8 mouse cellular contexts compared by ENCODE assay signal in the genomic region with DNA sequence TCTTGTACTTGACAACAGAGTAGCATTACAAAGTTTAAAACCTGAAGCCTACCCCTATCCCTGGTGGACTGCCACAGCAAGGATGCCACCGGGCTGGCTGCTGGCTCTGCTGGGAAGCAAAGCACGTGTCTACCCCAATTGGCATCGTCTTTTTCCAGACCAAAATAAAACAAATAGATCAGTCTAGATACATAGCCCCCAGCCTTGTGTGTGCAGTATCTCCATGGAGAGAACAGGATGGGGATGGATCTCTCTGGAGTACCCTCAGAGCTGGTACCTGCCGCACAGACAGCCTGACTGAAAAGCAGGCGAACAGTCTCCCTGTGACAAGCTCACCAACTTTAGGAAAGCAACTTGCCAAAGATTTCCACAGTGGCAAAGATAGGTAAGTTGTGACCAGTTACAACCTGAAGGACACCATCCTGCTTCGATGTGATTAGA. TPM values are rescaled to one million over a fixed set of nuclear protein-coding genes. Genes with fewer than 3 reads are reported as not detected.
A peak's percentile ranks its signal among the peaks of the same experiment; 100 is the strongest.
DNase-seq lines count a peak whose midpoint lies in the region; ATAC-seq and TF ChIP-seq lines count a peak whose summit lies in the region.

No protein-coding gene starts in this region.

- peak overlapping the region; percentile 70 for H3K4me2 ChIP-seq in kidney, embryonic 16.5 days (replicated peaks; ENCODE audit: low read depth, low read length)
- H3K4me2 ChIP-seq in embryonic facial prominence, embryonic 15.5 days (replicated peaks), result peak overlapping the region; percentile 44
- H3K4me2 ChIP-seq in hindbrain, embryonic 13.5 days, result peak overlapping the region; percentile 81
- H3K4me2 ChIP-seq in midbrain, postnatal 0 days (ENCODE audit: low read depth, low read length, poor library complexity, severe bottlenecking), result peak overlapping the region; percentile 33

- H3K27me3 ChIP-seq in kidney, embryonic 16.5 days (ENCODE audit: insufficient read depth, low read length), result no peaks in the 10 kb centered on the region
- H3K27me3 ChIP-seq in embryonic facial prominence, embryonic 15.5 days, result peaks cover 4% of the 10 kb centered on the region; the same call in 1 of the 2 replicates
- H3K27me3 ChIP-seq in hindbrain, embryonic 13.5 days, result no peaks in the 10 kb centered on the region
- no peaks in the 10 kb centered on the region for H3K27me3 ChIP-seq in midbrain, postnatal 0 days (ENCODE audit: insufficient read depth, low read length)

- no peak for DNase-seq in kidney, postnatal 14 days
- no peak for DNase-seq in midbrain, postnatal 0 days (ENCODE audit: low spot score)
- no peak for DNase-seq in cerebellum, adult 8-10 months
- no peak for DNase-seq in right cerebral cortex, adult 18-20 months

- peak overlapping the region; percentile 45 for H3K9ac ChIP-seq in kidney, embryonic 16.5 days (replicated peaks; ENCODE audit: low read length)
- H3K9ac ChIP-seq in embryonic facial prominence, embryonic 15.5 days, result peak overlapping the region; percentile 28; the same call in 1 of the 2 replicates
- peak overlapping the region; percentile 59 for H3K9ac ChIP-seq in hindbrain, embryonic 13.5 days
- peak overlapping the region; percentile 36; the same call in 1 of the 2 replicates for H3K9ac ChIP-seq in midbrain, postnatal 0 days (replicated peaks; ENCODE audit: low read length, poor library complexity, severe bottlenecking)

- H3K36me3 ChIP-seq in kidney, embryonic 16.5 days (ENCODE audit: insufficient read depth, low read length), result no peaks in the 10 kb centered on the region
- no peaks in the 10 kb centered on the region for H3K36me3 ChIP-seq in embryonic facial prominence, embryonic 15.5 days
- no peaks in the 10 kb centered on the region for H3K36me3 ChIP-seq in hindbrain, embryonic 13.5 days
- no peaks in the 10 kb centered on the region for H3K36me3 ChIP-seq in midbrain, postnatal 0 days (ENCODE audit: insufficient read depth, low read length)

- TF ChIP-seq CTCF in midbrain, postnatal 0 days (IDR thresholded peaks at IDR 0.05), result no peak

- no peak for ATAC-seq in kidney, embryonic 16.5 days (ENCODE audit: low FRiP score, low TSS enrichment)
- no peak for ATAC-seq in embryonic facial prominence, embryonic 15.5 days (ENCODE audit: insufficient number of reproducible peaks, low FRiP score, low TSS enrichment, low read depth)
- no peak for ATAC-seq in hindbrain, embryonic 13.5 days (ENCODE audit: low FRiP score)
- no peak for ATAC-seq in midbrain, postnatal 0 days (ENCODE audit: low FRiP score)
- no peak for ATAC-seq in monocyte, adult 5-6 weeks (replicated peaks; ENCODE audit: insufficient number of reproducible peaks, low FRiP score, low TSS enrichment, poor library complexity, severe bottlenecking)

- peak overlapping the region; percentile 26 for H3K4me3 ChIP-seq in kidney, embryonic 16.5 days (ENCODE audit: low read length)
- peak overlapping the region; percentile 28; the same call in 1 of the 2 replicates for H3K4me3 ChIP-seq in embryonic facial prominence, embryonic 15.5 days (replicated peaks)
- H3K4me3 ChIP-seq in hindbrain, embryonic 13.5 days, result peak overlapping the region; percentile 23
- H3K4me3 ChIP-seq in midbrain, postnatal 0 days (ENCODE audit: low read depth, low read length), result no peak overlapping the region

- 62% methylated on average over 6 of the region's 6 CpGs for WGBS in kidney, embryonic 16.5 days
- WGBS in embryonic facial prominence, embryonic 15.5 days, result 31% methylated on average over 6 of the region's 6 CpGs
- 23% methylated on average over 6 of the region's 6 CpGs for WGBS in hindbrain, embryonic 13.5 days
- 37% methylated on average over 6 of the region's 6 CpGs for WGBS in midbrain, postnatal 0 days

- no peaks in the 10 kb centered on the region for H3K9me3 ChIP-seq in kidney, embryonic 16.5 days (ENCODE audit: low read length)
- H3K9me3 ChIP-seq in embryonic facial prominence, embryonic 15.5 days (replicated peaks), result no peaks in the 10 kb centered on the region
- no peaks in the 10 kb centered on the region for H3K9me3 ChIP-seq in hindbrain, embryonic 13.5 days
- no peaks in the 10 kb centered on the region for H3K9me3 ChIP-seq in midbrain, postnatal 0 days (ENCODE audit: low read length)

- H3K27ac ChIP-seq in kidney, embryonic 16.5 days (ENCODE audit: low read length), result peak overlapping the region; percentile 48
- H3K27ac ChIP-seq in embryonic facial prominence, embryonic 15.5 days (replicated peaks), result peak overlapping the region; percentile 56; the same call in 1 of the 2 replicates
- peak overlapping the region; percentile 98 for H3K27ac ChIP-seq in hindbrain, embryonic 13.5 days
- no peak overlapping the region for H3K27ac ChIP-seq in midbrain, postnatal 0 days (ENCODE audit: low read depth, low read length)

- peaks cover 41% of the 10 kb centered on the region; the same call in 1 of the 2 replicates for H3K4me1 ChIP-seq in kidney, embryonic 16.5 days (ENCODE audit: insufficient read depth, low read length)
- peaks cover 33% of the 10 kb centered on the region for H3K4me1 ChIP-seq in embryonic facial prominence, embryonic 15.5 days
- peaks cover 75% of the 10 kb centered on the region for H3K4me1 ChIP-seq in hindbrain, embryonic 13.5 days (replicated peaks)
- H3K4me1 ChIP-seq in midbrain, postnatal 0 days (ENCODE audit: insufficient read depth, low read length), result no peaks in the 10 kb centered on the region

RNA-seq across cellular contexts. Expression of a gene that starts 11.9 kb away (rescaled TPM):
- 49.3 and 57.6 TPM in 2 replicates for polyA plus RNA-seq in kidney, embryonic 16.5 days (2015; fragmentation: Nextera tagmentation; extraction: Ambion mirVana)
- 69.8 and 71.2 TPM in 2 replicates for polyA plus RNA-seq in embryonic facial prominence, embryonic 15.5 days (2015; fragmentation: Nextera tagmentation; extraction: Ambion mirVana)
- 50.4 and 57.4 TPM in 2 replicates for polyA plus RNA-seq in hindbrain, embryonic 13.5 days (2015; fragmentation: Nextera tagmentation; extraction: Ambion mirVana)
- total RNA-seq in midbrain, postnatal 0 days (2014; rRNA removed), result 39.6 and 48.1 TPM in 2 replicates
- polyA plus RNA-seq in midbrain, postnatal 0 days (2015; fragmentation: Nextera tagmentation; extraction: Ambion mirVana), result 13.4 and 15.3 TPM in 2 replicates
- 284 to 428 TPM (median 338 TPM) in 3 replicates for total RNA-seq in monocyte, adult 5-6 weeks (2017)
